Mouse (Mus musculus) hindbrain, embryonic 15.5 days (tissue): ENCODE results near the gene Celsr3. TPM values are rescaled to one million over a fixed set of nuclear protein-coding genes. Genes with fewer than 3 reads are reported as not detected.
A peak's percentile ranks its signal among the peaks of the same experiment; 100 is the strongest.

Experiments
- ATAC-seq: fragments of 200-750 bp; cut with Nextera tagmentation; 2 replicates; pipeline ENCODE4 v1.8.0; 2017; ENCODE audit warnings: low read depth, moderate number of reproducible peaks, moderate TSS enrichment; ENCODE audit not compliant: low FRiP score
- H3K27ac ChIP-seq: fragments of 300-500 bp; sonication (generic); replicated peaks from 2 replicates; pipeline ENCODE4 v1.5.1; 2015; ENCODE audit warnings: mild to moderate bottlenecking, inconsistent platforms
- H3K27me3 ChIP-seq: fragments of 300-500 bp; sonication (generic); 2 replicates; pipeline ENCODE4 v1.6.1; 2015; ENCODE audit warnings: control low read depth, inconsistent platforms
- H3K36me3 ChIP-seq: fragments of 300-500 bp; sonication (generic); 2 replicates; pipeline ENCODE4 v1.6.1; 2015; ENCODE audit warnings: control low read depth, inconsistent platforms
- H3K4me1 ChIP-seq: fragments of 300-500 bp; sonication (generic); replicated peaks from 2 replicates; pipeline ENCODE4 v1.6.1; 2015; ENCODE audit warnings: control low read depth, inconsistent platforms
- H3K4me2 ChIP-seq: fragments of 300-500 bp; sonication (generic); 2 replicates; pipeline ENCODE4 v1.6.1; 2015; ENCODE audit warnings: moderate library complexity, mild to moderate bottlenecking, inconsistent platforms
- H3K4me3 ChIP-seq: fragments of 300-500 bp; sonication (generic); 2 replicates; pipeline ENCODE4 v1.5.1; 2015; ENCODE audit warnings: mild to moderate bottlenecking, inconsistent platforms
- H3K9ac ChIP-seq: fragments of 300-500 bp; sonication (generic); 2 replicates; pipeline ENCODE4 v1.6.1; 2015; ENCODE audit warnings: inconsistent platforms
- H3K9me3 ChIP-seq: fragments of 300-500 bp; sonication (generic); 2 replicates; pipeline ENCODE4 v1.6.1; 2016; ENCODE audit warnings: control low read depth, inconsistent platforms
- WGBS: fragments of 180-500 bp; shearing (Covaris S2); methylation state at CpG from one replicate; pipeline ENCODE4 v1.1.7; 2015; 5-methylcytosine and 5-hydroxymethylcytosine counted together
- polyA plus RNA-seq: library from polyadenylated mRNA; unstranded; fragments of >200 nt; fragmentation: Nextera tagmentation; extraction: Ambion mirVana; gene quantifications from 2 replicates; pipeline ENCODE4 v1.2.1, GENCODE M21; 2015

The Celsr3 gene
- polyA plus RNA-seq, 1 experiment from 2014 or later: 12.7 TPM

DNA sequence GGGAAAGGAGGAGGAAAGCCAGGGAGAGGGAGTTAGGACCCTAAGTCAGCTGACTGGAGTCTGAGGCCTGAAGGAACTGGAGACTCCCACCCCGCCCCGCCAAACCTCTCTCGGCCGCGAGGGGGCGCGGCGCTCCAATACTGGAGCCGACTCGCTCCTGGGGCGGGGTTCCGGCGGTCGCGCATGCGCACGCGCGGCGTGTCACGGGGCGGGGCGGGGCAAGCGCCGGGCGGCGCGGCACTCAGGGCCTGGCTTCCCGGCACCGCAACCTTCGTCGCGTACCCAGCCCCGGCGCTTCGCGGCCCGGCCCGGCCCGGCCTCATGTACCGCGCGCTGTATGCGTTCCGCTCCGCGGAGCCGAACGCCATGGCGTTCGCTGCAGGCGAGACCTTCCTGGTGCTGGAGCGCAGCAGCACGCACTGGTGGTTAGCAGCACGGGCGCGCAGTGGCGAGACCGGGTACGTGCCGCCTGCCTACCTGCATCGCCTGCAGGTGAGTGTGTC is 17.9 kb upstream of the Celsr3 start, which contains the start of gene Nckipsd:
Nckipsd (plus strand) TSS at position 206 of the 503 bp plus-strand sequence.
- H3K36me3 ChIP-seq: peaks cover 67% of the 10 kb centered on the region

DNA sequence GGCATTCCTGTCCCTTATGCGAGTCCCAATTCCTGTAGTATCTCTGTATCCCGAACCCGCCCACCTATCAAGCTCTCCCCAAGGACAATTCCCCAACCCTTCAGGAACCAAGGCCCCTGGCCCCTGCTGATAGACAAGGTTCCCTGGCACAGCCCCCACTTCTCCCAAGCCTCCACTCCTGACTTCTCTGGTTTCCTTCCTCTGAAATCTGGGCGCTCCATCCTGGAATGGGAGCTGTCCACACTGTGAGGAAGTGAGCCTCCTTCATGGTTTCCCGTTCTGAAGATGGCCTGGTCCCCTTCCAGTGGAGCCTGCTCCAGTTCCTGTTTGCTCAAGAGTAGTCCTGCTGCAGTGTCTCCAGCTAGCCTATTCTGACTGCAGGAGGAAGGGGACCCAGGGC is 16.9 kb upstream of the Celsr3 start:
- H3K4me2 ChIP-seq: peak overlapping the region; percentile 65
- peaks cover 67% of the 10 kb centered on the region for H3K36me3 ChIP-seq
- no peaks in the 10 kb centered on the region for H3K27me3 ChIP-seq
- H3K9ac ChIP-seq: peak overlapping the region; percentile 98
- H3K9me3 ChIP-seq: no peaks in the 10 kb centered on the region
- peak overlapping the region; percentile 87 for H3K4me3 ChIP-seq
- 65% methylated on average over 5 of the region's 5 CpGs for WGBS
- ATAC-seq: no peak
- H3K4me1 ChIP-seq: peaks cover 22% of the 10 kb centered on the region
- H3K27ac ChIP-seq: 0 out of 2 replicates have a peak overlapping the region, but pooled peaks have one; percentile 85

More for the DNA sequence above, 17.9 kb upstream of the Celsr3 start, which contains the start of gene Nckipsd:
- Histone ChIP-seq H3K9me3 (no peaks in the 10 kb centered on the region), H3K27ac (peak within 1 kb of the TSS; percentile 85), H3K9ac (peak within 1 kb of the TSS; percentile 98), H3K27me3 (no peaks in the 10 kb centered on the region), H3K4me3 (peak within 1 kb of the TSS; percentile 87), H3K4me2 (peak within 1 kb of the TSS; percentile 65), H3K4me1 (peaks cover 22% of the 10 kb centered on the region)
- under 1% methylated on average over 43 of the region's 62 CpGs for WGBS
- ATAC-seq: peak; percentile 90

DNA sequence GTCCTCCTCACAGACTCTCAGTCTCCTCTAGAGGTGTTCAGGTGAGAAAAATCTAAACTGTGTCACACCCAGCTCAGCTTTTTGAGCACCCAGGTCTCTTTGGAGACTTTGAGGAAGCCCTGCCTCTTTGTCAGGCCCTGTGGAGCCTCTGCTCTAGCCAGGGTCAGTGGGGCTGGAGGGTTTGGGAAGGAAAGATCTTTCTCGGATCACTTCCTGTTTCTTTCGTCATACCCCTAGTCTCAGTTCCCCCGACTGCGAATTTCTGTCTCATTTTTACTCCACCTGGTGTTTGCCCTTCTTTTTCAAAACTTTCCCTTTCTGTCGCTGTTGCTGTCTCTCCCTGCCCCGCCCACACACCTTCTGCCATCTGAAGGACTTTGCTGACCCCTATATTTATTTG is 16.4 kb upstream of the Celsr3 start:
- Histone ChIP-seq H3K36me3 (peaks cover 67% of the 10 kb centered on the region), H3K27ac (no peak overlapping the region), H3K4me3 (peak overlapping the region; percentile 87; the same call in 1 of the 2 replicates), H3K9me3 (no peaks in the 10 kb centered on the region), H3K27me3 (no peaks in the 10 kb centered on the region), H3K9ac (peak overlapping the region; percentile 98; the same call in 1 of the 2 replicates), H3K4me1 (peaks cover 22% of the 10 kb centered on the region), H3K4me2 (peak overlapping the region; percentile 65)
- 89% methylated on average over 6 of the region's 6 CpGs for WGBS
- ATAC-seq: no peak

DNA sequence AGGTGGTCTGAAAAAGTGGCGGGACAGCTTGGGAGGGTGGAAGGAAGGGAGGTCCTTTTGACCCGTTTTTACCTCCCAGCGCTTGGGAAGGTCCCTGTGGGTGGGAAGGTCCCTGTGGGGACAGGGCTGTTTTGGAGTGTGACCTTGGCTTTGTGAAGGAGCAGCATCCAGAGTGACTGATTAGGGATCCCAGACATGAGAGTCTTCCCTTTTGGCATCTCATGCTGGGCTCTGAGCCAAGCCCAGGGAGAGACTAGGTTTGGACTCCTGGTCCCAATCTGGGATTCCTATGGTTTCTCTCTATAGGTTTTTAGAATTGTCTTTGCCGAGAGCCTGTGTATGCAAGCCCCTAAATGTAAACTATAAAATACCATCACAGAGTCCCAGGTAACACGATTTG is 15.6 kb upstream of the Celsr3 start:
- H3K36me3 ChIP-seq: peaks cover 67% of the 10 kb centered on the region
- no peak overlapping the region for H3K27ac ChIP-seq
- ATAC-seq: no peak
- 75% methylated on average over 5 of the region's 5 CpGs for WGBS
- H3K27me3 ChIP-seq: no peaks in the 10 kb centered on the region
- no peak overlapping the region for H3K4me3 ChIP-seq
- H3K9me3 ChIP-seq: no peaks in the 10 kb centered on the region
- H3K4me1 ChIP-seq: peaks cover 22% of the 10 kb centered on the region
- no peak overlapping the region for H3K9ac ChIP-seq
- H3K4me2 ChIP-seq: no peak overlapping the region

DNA sequence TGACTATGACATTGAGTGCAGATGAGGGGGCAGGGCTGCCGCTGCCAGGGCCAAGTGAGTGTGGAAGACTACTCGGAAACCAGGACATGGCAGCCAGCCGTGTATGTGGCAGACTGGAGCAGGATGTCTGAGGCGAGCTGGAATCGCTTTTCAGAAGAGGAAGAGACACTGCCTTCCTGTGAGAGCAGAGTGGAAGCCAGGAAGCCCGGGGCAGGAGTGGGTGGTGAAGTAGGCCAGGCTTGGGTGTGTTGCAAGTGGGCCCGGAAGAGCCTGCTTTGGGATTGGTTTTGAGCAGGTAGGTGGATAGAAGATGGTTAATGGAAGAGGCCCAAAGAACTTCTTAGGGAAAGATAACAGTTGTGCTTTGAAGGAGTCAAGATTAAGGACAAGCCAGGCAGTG is 10.6 kb upstream of the Celsr3 start:
- Histone ChIP-seq H3K4me3 (no peak overlapping the region), H3K36me3 (peaks cover 73% of the 10 kb centered on the region), H3K27ac (no peak overlapping the region), H3K9me3 (no peaks in the 10 kb centered on the region), H3K4me1 (no peaks in the 10 kb centered on the region), H3K4me2 (no peak overlapping the region), H3K27me3 (no peaks in the 10 kb centered on the region), H3K9ac (no peak overlapping the region)
- no peak for ATAC-seq
- WGBS: 87% methylated on average over 7 of the region's 7 CpGs

DNA sequence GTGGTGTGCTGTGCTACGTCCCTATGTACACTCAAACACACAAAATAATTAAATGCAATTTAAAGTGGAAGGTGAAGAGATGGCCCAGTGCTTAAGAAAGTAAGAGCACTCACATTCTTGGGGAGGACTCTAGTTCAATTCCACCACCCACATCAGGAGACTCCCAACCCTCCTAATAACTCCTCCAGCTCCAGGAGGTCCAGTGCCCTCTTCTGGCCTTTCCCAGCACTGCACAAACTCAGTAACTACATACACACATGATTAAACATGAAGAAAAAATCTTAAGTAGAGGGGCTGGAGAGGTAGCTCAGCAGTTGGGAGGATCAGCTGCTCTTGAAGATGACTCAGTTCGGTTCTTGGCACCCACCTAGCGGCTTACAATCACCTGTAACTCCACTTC is 6.6 kb upstream of the Celsr3 start:
- H3K27ac ChIP-seq: no peak overlapping the region
- peaks cover 11% of the 10 kb centered on the region for H3K4me1 ChIP-seq
- H3K9me3 ChIP-seq: no peaks in the 10 kb centered on the region
- H3K27me3 ChIP-seq: 0 out of 2 replicates have a peak, but pooled peaks cover 4% of the 10 kb centered on the region
- H3K36me3 ChIP-seq: peaks cover 38% of the 10 kb centered on the region
- H3K4me2 ChIP-seq: no peak overlapping the region
- WGBS: 58% methylated on average over 3 of the region's 3 CpGs
- no peak overlapping the region for H3K9ac ChIP-seq
- ATAC-seq: no peak
- H3K4me3 ChIP-seq: no peak overlapping the region

DNA sequence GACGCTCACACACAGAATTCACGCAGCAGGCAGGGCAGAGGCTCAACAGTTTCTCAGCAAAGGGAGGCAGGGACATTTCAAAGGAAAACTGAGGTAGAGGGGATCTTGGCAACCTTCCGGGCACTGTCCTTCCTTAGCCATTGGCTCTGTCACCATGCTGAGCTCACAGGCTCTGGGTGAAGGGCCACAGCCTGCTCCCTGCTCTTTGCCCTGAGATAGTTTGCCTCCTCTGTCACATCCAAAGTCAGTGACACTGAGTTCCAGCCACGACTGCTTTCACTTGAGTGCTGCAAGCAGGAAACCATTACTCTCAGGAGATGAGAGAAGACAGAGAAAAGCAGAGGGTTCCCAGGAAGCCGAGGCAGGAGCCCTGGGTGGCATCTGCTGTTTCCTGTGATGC is 6.0 kb upstream of the Celsr3 start:
- Histone ChIP-seq H3K27ac (no peak overlapping the region), H3K9ac (no peak overlapping the region)
- WGBS: 73% methylated on average over 5 of the region's 5 CpGs

DNA sequence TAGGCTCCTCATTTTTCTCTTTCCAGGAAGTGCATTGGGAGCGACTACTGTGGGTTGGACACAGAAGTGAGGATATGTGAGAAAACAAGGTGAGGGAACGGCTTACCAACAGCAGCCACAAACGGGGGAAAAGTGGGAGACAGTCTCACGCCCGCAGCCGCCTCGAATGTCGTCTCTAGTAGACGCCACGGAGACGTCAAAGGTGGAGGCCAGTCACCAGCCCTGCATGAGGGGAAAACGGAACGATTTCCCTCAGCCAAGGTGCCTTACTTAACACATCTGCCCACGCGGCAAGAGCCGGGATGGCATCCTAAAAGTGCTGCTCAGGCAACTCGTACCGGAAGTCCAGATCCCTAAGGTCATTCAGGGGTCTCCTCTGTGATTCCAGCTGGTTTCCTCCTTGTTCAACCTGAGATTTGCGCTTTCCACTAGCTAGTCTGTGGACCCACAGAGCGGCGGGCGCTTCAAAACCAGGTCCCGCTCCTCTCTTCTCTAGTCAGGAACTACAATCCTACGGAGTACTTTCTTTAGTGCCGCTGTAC is 1.9 kb upstream of the Celsr3 start:
- Histone ChIP-seq H3K9me3 (no peaks in the 10 kb centered on the region), H3K36me3 (peaks cover 18% of the 10 kb centered on the region), H3K4me3 (peak overlapping the region; percentile 61), H3K4me1 (peaks cover 34% of the 10 kb centered on the region), H3K4me2 (peak overlapping the region; percentile 92), H3K9ac (peak overlapping the region; percentile 45), H3K27me3 (0 out of 2 replicates have a peak, but pooled peaks cover 9% of the 10 kb centered on the region), H3K27ac (peak overlapping the region; percentile 92)
- 4% methylated on average over 25 of the region's 25 CpGs for WGBS
- ATAC-seq: no peak; the same call in 1 of the 2 replicates

More for the DNA sequence above, 6.0 kb upstream of the Celsr3 start:
- Histone ChIP-seq H3K4me2 (no peak overlapping the region), H3K4me3 (no peak overlapping the region), H3K4me1 (peaks cover 12% of the 10 kb centered on the region), H3K36me3 (peaks cover 32% of the 10 kb centered on the region), H3K9me3 (no peaks in the 10 kb centered on the region), H3K27me3 (0 out of 2 replicates have a peak, but pooled peaks cover 4% of the 10 kb centered on the region)
- ATAC-seq: no peak

DNA sequence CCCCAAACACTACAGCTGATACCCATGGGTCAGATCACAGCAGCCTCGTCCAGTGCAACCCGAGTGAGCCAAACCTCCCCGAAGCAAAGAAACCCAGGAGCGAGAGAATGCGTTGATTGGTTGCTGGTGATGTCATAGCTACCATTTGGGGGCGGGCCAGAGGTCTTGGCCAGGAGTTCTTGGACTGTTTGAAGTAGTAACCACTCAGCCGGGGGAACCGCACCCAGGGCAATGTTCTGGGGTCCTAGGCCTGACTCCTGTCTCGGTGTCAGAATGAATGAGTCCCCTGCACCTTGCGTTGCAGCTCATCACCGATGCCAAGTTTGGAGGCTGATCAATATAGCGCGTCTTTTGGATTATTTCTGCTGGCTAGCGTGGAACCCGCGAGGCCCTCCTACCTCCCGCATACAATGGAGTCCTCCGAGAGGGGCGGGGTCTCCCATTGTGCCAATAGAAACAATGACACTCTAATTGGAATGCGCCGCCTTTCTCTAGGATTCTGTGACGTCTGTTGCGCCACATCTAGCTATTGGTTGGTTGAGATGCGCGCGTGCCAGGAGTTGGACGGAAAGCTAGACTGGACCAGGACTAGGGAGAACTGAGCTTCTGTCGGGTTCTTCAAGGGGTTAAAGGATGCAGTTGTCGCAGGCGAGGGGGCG is 1.2 kb upstream of the Celsr3 start:
- WGBS: under 1% methylated on average over 31 of the region's 31 CpGs
- Histone ChIP-seq H3K27me3 (0 out of 2 replicates have a peak, but pooled peaks cover 9% of the 10 kb centered on the region), H3K4me1 (peaks cover 41% of the 10 kb centered on the region), H3K4me2 (peak overlapping the region; percentile 92), H3K27ac (peak overlapping the region; percentile 92), H3K4me3 (peak overlapping the region; percentile 61), H3K9ac (peak overlapping the region; percentile 69), H3K9me3 (no peaks in the 10 kb centered on the region), H3K36me3 (peaks cover 25% of the 10 kb centered on the region)
- ATAC-seq: peak; percentile 92

DNA sequence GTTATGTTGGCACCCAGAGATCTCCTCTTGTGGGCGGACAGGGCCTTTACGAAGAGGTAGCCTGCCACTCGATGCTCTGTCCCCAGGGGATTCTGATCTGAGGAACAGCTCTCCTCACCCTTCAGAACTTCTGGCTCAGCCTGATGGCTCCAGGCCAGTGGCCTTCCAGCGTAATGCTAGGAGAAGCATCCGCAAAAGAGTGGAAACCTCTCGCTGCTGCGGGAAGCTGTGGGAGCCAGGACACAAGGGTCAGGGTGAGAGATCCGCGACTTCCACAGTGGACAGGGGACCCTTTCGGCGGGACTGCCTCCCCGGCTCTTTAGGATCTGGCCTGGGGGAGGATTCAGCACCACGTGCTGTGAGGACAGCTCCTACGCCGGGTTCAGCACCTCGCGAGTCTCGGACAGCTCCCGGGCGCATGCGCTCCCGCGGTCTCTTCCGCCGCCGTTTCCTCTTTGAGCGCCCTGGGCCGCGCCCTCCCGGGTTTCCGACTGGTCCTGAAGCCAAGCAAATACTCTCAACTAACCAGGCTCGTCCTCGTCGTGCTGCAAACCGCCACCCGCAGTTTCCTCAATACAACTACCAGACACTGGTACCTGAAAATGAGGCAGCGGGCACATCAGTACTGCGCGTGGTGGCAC is 700 bp downstream of the Celsr3 start:
- peaks cover 59% of the 10 kb centered on the region for H3K4me1 ChIP-seq
- H3K4me3 ChIP-seq: peak overlapping the region; percentile 61
- WGBS: under 1% methylated on average over 39 of the region's 39 CpGs
- peak overlapping the region; percentile 69 for H3K9ac ChIP-seq
- no peak for ATAC-seq
- 0 out of 2 replicates have a peak, but pooled peaks cover 9% of the 10 kb centered on the region for H3K27me3 ChIP-seq
- H3K36me3 ChIP-seq: peaks cover 31% of the 10 kb centered on the region
- H3K27ac ChIP-seq: peak overlapping the region; percentile 92
- no peaks in the 10 kb centered on the region for H3K9me3 ChIP-seq
- H3K4me2 ChIP-seq: peak overlapping the region; percentile 92

DNA sequence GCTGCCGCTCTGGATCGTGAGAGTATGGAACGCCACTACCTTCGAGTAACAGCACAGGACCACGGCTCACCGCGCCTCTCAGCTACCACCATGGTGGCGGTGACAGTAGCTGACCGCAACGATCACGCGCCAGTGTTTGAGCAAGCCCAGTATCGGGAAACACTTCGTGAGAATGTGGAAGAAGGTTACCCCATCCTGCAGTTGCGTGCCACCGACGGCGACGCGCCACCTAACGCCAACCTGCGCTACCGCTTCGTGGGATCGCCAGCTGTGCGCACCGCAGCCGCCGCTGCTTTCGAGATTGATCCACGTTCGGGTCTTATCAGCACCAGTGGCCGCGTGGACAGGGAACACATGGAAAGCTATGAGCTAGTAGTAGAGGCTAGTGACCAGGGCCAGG is 1.3 kb downstream of the Celsr3 start:
- H3K4me2 ChIP-seq: peak overlapping the region; percentile 92
- H3K4me3 ChIP-seq: peak overlapping the region; percentile 61
- peak overlapping the region; percentile 69 for H3K9ac ChIP-seq
- ATAC-seq: no peak
- 0 out of 2 replicates have a peak overlapping the region, but pooled peaks have one; percentile 92 for H3K27ac ChIP-seq
- H3K27me3 ChIP-seq: 0 out of 2 replicates have a peak, but pooled peaks cover 9% of the 10 kb centered on the region
- no peaks in the 10 kb centered on the region for H3K9me3 ChIP-seq
- peaks cover 66% of the 10 kb centered on the region for H3K4me1 ChIP-seq
- H3K36me3 ChIP-seq: peaks cover 34% of the 10 kb centered on the region
- WGBS: 8% methylated on average over 34 of the region's 34 CpGs
